Mouse (Mus musculus): Measurements from ENCODE around the gene Vpreb3. TPM values are rescaled to one million over a fixed set of nuclear protein-coding genes. Genes with fewer than 3 reads are reported as not detected.

Vpreb3 gene
- polyA plus RNA-seq, 1 experiment from 2014 or later, result not detected

GRCm38 (mm10) chr10:75939481-75940234 is 3.2 kb upstream of the Vpreb3 start:
- H3K36me3 ChIP-seq (ENCODE audit: inconsistent target), result no peaks in the 10 kb centered on the region
- 50% methylated on average over 8 of the region's 9 CpGs for WGBS (ENCODE audit: missing documents)
- no peaks in the 10 kb centered on the region for H3K79me2 ChIP-seq (ENCODE audit: inconsistent target)
- no peak overlapping the region for H3K4me3 ChIP-seq (ENCODE audit: inconsistent target)
- no peak overlapping the region for H3K27ac ChIP-seq

- Histone ChIP-seq H3K4me3 (ENCODE audit: inconsistent target) (no peak within 1 kb of the TSS), H3K27ac (no peak within 1 kb of the TSS)
- WGBS (ENCODE audit: missing documents), result 88% methylated on average over 5 of the region's 5 CpGs
These were observed 2.3 kb upstream of the Vpreb3 start, which contains the start of gene Gm867 for GRCm38 (mm10) chr10:75940520-75940919. Gene Gm867, minus strand, starts transcription at chr10:75940672.

DNA sequence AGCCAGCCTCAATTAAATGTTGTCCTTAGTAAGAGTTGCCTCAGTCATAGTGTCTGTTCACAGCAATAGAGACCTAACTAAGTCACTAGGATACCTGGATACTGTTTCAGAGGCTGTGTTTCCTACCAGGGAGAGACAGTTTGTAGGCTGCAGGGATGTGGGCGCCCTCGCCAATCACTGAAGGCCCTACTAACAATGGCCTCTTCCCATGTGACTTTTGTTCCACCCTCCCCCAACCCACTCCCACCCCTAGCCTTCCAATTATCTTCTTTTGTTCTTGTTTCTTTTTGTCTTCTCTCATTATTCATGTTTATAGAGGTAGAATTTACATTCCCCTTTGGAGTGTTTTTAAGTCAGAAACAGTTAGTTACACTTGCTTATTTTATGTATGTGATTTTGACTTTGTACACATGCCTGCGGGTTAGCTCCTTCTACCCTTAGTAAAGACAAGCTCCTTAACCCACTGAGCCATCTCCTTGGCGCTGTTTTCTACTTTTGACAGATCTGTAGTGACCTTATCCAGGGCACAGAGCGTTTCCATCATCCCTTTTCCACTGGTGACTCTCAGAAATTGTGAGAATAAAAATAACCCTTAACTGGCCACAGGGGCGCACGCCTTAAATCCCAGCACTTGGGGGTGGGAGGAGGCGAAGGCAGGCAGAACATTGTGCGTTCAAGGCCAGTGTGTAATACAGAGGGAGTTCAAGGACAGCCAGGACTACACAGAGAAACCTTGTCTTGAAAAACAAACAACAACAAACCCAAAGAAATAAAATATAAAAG is 1.6 kb upstream of the Vpreb3 start:
- 89% methylated on average over 9 of the region's 9 CpGs for WGBS (ENCODE audit: missing documents)
- Histone ChIP-seq H3K27ac (no peak overlapping the region), H3K4me3 (ENCODE audit: inconsistent target) (no peak overlapping the region), H3K79me2 (ENCODE audit: inconsistent target) (no peaks in the 10 kb centered on the region), H3K36me3 (ENCODE audit: inconsistent target) (no peaks in the 10 kb centered on the region)

More at GRCm38 (mm10) chr10:75940520-75940919, 2.3 kb upstream of the Vpreb3 start, which contains the start of gene Gm867:
- H3K79me2 ChIP-seq (ENCODE audit: inconsistent target), result no peaks in the 10 kb centered on the region
- H3K36me3 ChIP-seq (ENCODE audit: inconsistent target), result no peaks in the 10 kb centered on the region

- 74% methylated on average over 11 of the region's 11 CpGs for WGBS (ENCODE audit: missing documents)
- Histone ChIP-seq H3K4me3 (ENCODE audit: inconsistent target) (no peak overlapping the region), H3K27ac (no peak overlapping the region), H3K79me2 (ENCODE audit: inconsistent target) (no peaks in the 10 kb centered on the region), H3K36me3 (ENCODE audit: inconsistent target) (no peaks in the 10 kb centered on the region)
These were observed 1.4 kb downstream of the Vpreb3 start for GRCm38 (mm10) chr10:75944066-75944772.

DNA sequence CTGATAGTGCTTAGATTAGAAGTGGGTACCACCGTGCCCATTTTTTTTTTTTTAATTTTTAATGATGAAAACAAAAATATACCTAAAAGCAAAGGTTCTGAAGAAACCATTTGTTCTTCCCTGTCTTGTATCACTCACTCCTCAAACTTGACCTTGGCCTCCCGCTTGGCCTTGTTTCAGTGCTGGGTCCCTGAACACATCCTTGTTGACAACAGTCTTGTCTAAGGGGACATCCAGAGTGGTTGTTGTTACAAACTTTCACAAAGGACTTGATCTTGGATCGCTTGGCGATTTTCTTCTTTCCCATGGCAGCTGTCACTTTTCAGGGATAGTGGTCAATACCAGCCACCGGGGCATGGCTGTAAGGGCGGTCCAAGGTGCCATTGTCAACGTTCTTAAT is 2.4 kb downstream of the Vpreb3 start:
- Histone ChIP-seq H3K79me2 (ENCODE audit: inconsistent target) (no peaks in the 10 kb centered on the region), H3K27ac (no peak overlapping the region), H3K4me3 (ENCODE audit: inconsistent target) (no peak overlapping the region), H3K36me3 (ENCODE audit: inconsistent target) (no peaks in the 10 kb centered on the region)
- WGBS (ENCODE audit: missing documents), result 95% methylated on average over 6 of the region's 7 CpGs

GRCm38 (mm10) chr10:75945896-75946295 is 3.0 kb downstream of the Vpreb3 start:
- H3K36me3 ChIP-seq (ENCODE audit: inconsistent target), result no peaks in the 10 kb centered on the region
- no peak overlapping the region for H3K4me3 ChIP-seq (ENCODE audit: inconsistent target)
- no peak overlapping the region for H3K27ac ChIP-seq
- no peaks in the 10 kb centered on the region for H3K79me2 ChIP-seq (ENCODE audit: inconsistent target)
- WGBS (ENCODE audit: missing documents), result 88% methylated on average over 7 of the region's 7 CpGs

GRCm38 (mm10) chr10:75948079-75948478 is 5.2 kb downstream of the Vpreb3 start:
- H3K79me2 ChIP-seq (ENCODE audit: inconsistent target), result no peaks in the 10 kb centered on the region
- no peak overlapping the region for H3K27ac ChIP-seq
- no peaks in the 10 kb centered on the region for H3K36me3 ChIP-seq (ENCODE audit: inconsistent target)
- H3K4me3 ChIP-seq (ENCODE audit: inconsistent target), result no peak overlapping the region
- 77% methylated on average over 5 of the region's 5 CpGs for WGBS (ENCODE audit: missing documents)

DNA sequence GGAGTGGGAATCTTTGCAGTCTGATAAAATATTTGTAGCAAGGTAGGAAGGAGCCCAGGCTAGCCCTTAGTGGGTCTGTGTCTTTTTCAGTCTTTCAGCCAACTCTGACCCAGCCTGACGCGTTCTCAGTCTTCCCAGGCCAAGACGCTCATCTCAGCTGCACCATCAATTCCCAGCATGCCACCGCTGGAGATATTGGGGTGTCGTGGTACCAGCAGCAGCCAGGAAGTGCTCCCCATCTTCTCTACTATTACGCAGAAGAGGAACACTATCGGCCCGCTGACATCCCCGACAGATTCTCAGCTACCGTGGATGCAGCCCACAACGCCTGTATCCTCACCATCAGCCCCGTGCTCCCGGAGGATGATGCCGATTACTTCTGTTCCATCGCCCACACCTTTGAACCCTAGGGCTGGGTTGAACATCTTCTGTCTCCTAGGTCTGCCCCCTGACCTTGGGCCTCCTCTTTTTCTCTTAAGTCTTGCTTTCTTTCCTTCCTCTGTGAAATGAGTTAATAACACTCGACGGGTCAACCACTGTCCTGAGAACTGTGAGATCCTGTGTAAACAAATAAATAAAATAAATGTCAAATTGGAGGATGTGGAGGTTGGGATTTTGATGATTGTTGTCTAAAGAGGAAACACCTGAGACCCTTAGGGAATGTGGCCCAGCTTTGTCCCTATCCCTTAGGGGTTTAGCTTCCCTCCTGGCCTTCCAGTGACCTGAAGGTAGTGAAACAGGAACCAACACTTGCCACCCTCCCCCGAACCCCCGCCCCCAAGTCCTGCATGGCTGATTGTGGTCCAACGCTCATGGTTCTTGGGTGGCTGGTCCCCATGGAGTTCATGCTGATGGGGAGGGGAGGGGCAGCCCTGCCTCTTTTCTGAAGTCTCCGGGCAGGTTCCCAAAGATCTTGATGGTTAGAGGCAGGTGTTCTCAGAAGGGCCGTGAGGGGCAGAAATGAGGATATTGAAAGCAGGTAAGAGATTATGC is 6.5 kb downstream of the Vpreb3 start:
- H3K36me3 ChIP-seq (ENCODE audit: inconsistent target), result no peaks in the 10 kb centered on the region
- H3K4me3 ChIP-seq (ENCODE audit: inconsistent target), result no peak overlapping the region
- WGBS (ENCODE audit: missing documents), result 63% methylated on average over 22 of the region's 22 CpGs
- no peak overlapping the region for H3K27ac ChIP-seq
- no peaks in the 10 kb centered on the region for H3K79me2 ChIP-seq (ENCODE audit: inconsistent target)

GRCm38 (mm10) chr10:75950791-75951210 is 7.9 kb downstream of the Vpreb3 start:
- Histone ChIP-seq H3K36me3 (ENCODE audit: inconsistent target) (no peaks in the 10 kb centered on the region), H3K79me2 (ENCODE audit: inconsistent target) (no peaks in the 10 kb centered on the region), H3K4me3 (ENCODE audit: inconsistent target) (no peak overlapping the region), H3K27ac (no peak overlapping the region)
- 22% methylated on average over 23 of the region's 23 CpGs for WGBS (ENCODE audit: missing documents)

DNA sequence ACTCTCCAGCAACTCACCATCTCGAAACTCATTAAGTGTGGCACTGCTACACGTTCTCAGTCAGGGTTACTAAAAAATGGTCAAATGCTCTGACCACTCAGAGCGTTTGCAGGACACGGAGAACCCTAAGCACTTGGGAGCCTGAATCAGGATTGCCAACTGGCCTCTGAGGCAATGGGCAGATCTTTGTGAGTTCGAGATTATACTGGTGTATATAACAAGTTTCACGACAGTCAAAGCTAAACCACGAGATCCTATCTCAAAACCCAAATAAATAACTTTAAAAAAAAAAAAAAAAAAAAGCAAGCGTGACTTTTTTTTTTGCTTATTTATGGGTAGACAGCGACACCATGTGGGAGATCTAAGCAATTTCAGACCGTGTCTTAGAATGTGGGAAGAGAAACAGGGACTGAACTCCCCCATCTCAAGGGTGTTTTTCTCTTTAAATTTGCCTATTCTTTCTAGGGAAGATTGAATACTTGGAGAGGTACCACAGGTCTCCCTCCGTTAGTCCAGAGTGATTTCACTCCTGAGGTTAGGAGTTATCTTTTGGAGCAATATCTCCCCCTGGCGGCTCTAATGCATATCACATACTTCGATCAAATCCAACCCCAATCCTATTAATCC is 8.7 kb downstream of the Vpreb3 start:
- Histone ChIP-seq H3K27ac (no peak overlapping the region), H3K4me3 (ENCODE audit: inconsistent target) (no peak overlapping the region; the same call in 1 of the 2 replicates), H3K36me3 (ENCODE audit: inconsistent target) (no peaks in the 10 kb centered on the region), H3K79me2 (ENCODE audit: inconsistent target) (no peaks in the 10 kb centered on the region)
- 3% methylated on average over 13 of the region's 13 CpGs for WGBS (ENCODE audit: missing documents)

GRCm38 (mm10) chr10:75954381-75954811 is 11.5 kb downstream of the Vpreb3 start, which contains the start of gene Gm5134:
Gene Gm5134, plus strand, starts transcription at chr10:75954514.
- no peaks in the 10 kb centered on the region for H3K36me3 ChIP-seq (ENCODE audit: inconsistent target)
- H3K79me2 ChIP-seq (ENCODE audit: inconsistent target), result no peaks in the 10 kb centered on the region
- WGBS (ENCODE audit: missing documents), result 22% methylated on average over 20 of the region's 20 CpGs
- H3K4me3 ChIP-seq (ENCODE audit: inconsistent target), result peak within 1 kb of the TSS; percentile 2; the same call in 1 of the 2 replicates
- no peak within 1 kb of the TSS for H3K27ac ChIP-seq

- H3K27ac ChIP-seq, result no peak overlapping the region
- H3K4me3 ChIP-seq (ENCODE audit: inconsistent target), result no peak overlapping the region
- WGBS (ENCODE audit: missing documents), result 90% methylated on average over 10 of the region's 10 CpGs
- no peaks in the 10 kb centered on the region for H3K79me2 ChIP-seq (ENCODE audit: inconsistent target)
- no peaks in the 10 kb centered on the region for H3K36me3 ChIP-seq (ENCODE audit: inconsistent target)
These were observed 31.0 kb downstream of the Vpreb3 start for GRCm38 (mm10) chr10:75973846-75974245.

DNA sequence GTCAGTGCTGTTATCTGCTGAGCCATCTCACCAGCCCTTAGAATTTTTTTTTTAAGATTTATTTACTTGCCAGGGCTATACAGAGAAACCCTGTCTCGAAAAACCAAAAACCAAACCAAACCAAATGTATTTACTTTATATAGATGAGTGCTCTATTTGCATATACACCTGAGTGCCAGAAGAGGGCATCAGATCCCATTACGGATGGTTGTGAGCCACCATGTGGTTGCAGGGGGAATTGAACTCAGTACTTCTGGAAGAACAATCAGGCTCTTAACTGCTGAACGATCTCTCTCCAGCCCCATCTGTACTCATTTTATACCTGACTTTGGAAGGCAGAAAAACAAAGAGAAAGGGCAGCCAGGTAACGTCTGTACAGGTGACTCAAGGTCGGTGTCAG is 32.4 kb downstream of the Vpreb3 start:
- Histone ChIP-seq H3K36me3 (ENCODE audit: inconsistent target) (no peaks in the 10 kb centered on the region), H3K79me2 (ENCODE audit: inconsistent target) (no peaks in the 10 kb centered on the region), H3K4me3 (ENCODE audit: inconsistent target) (no peak overlapping the region), H3K27ac (no peak overlapping the region)
- WGBS (ENCODE audit: missing documents), result 75% methylated on average over 5 of the region's 5 CpGs
